Mouse (Mus musculus) forebrain, embryonic 15.5 days (tissue): Measurements from ENCODE around the gene Sec63. TPM values are rescaled to one million over a fixed set of nuclear protein-coding genes. Genes with fewer than 3 reads are reported as not detected.

Experiments
- ATAC-seq: fragments of 200-750 bp; cut with Nextera tagmentation; replicated peaks from 2 replicates; pipeline ENCODE4 v1.8.0; 2017; ENCODE audit warnings: mild to moderate bottlenecking, moderate TSS enrichment, moderate library complexity
- H3K27ac ChIP-seq: fragments of 300-500 bp; sonication (generic); replicated peaks from 2 replicates; pipeline ENCODE4 v1.5.1; 2015; ENCODE audit warnings: mild to moderate bottlenecking, inconsistent platforms
- H3K27me3 ChIP-seq: fragments of 300-500 bp; sonication (generic); 2 replicates; pipeline ENCODE4 v1.6.1; 2015; ENCODE audit warnings: inconsistent platforms
- H3K36me3 ChIP-seq: fragments of 300-500 bp; sonication (generic); 2 replicates; pipeline ENCODE4 v1.6.1; 2015; ENCODE audit warnings: mild to moderate bottlenecking, inconsistent platforms
- H3K4me1 ChIP-seq: fragments of 300-500 bp; sonication (generic); 2 replicates; pipeline ENCODE4 v1.6.1; 2015; ENCODE audit warnings: inconsistent platforms
- H3K4me2 ChIP-seq: fragments of 300-500 bp; sonication (generic); replicated peaks from 2 replicates; pipeline ENCODE4 v1.6.1; 2015; ENCODE audit warnings: mild to moderate bottlenecking, inconsistent platforms
- H3K4me3 ChIP-seq: fragments of 300-500 bp; sonication (generic); 2 replicates; pipeline ENCODE4 v1.5.1; 2015; ENCODE audit warnings: mild to moderate bottlenecking, inconsistent platforms
- H3K9ac ChIP-seq: fragments of 300-500 bp; sonication (generic); replicated peaks from 2 replicates; pipeline ENCODE4 v1.6.1; 2015; ENCODE audit warnings: mild to moderate bottlenecking, inconsistent platforms
- H3K9me3 ChIP-seq: fragments of 300-500 bp; sonication (generic); 2 replicates; pipeline ENCODE4 v1.6.1; 2016; ENCODE audit warnings: inconsistent platforms
- whole genome bisulfite sequencing: fragments of 180-500 bp; shearing (Covaris S2); methylation state at CpG from one replicate; pipeline ENCODE4 v1.1.7; 2015; ENCODE audit warnings: mixed read lengths; 5-methylcytosine and 5-hydroxymethylcytosine counted together
- polyA plus RNA-seq: library from polyadenylated mRNA; unstranded; fragments of >200 nt; fragmentation: Nextera tagmentation; extraction: Ambion mirVana; gene quantifications from 2 replicates; pipeline ENCODE4 v1.2.1, GENCODE M21; 2015

Sec63 gene
- polyA plus RNA-seq, 1 experiment from 2014 or later, result 28.8 TPM

- WGBS, result 13% methylated on average over 4 of the region's 4 CpGs
- Histone ChIP-seq H3K9me3 (no peaks in the 10 kb centered on the region), H3K27ac (peak overlapping the region; percentile 69), H3K36me3 (peaks cover 22% of the 10 kb centered on the region), H3K4me3 (no peak overlapping the region), H3K9ac (no peak overlapping the region), H3K4me1 (peaks cover 18% of the 10 kb centered on the region), H3K4me2 (no peak overlapping the region), H3K27me3 (no peaks in the 10 kb centered on the region)
- peak; percentile 67 for ATAC-seq
Observed at GRCm38 (mm10) chr10:42833871-42834727, 72.8 kb downstream of the Sec63 start.

- Histone ChIP-seq H3K4me2 (no peak overlapping the region), H3K4me3 (no peak overlapping the region), H3K36me3 (peaks cover 5% of the 10 kb centered on the region), H3K9ac (no peak overlapping the region), H3K4me1 (peaks cover 14% of the 10 kb centered on the region), H3K27me3 (no peaks in the 10 kb centered on the region), H3K9me3 (no peaks in the 10 kb centered on the region), H3K27ac (no peak overlapping the region)
- ATAC-seq, result no peak
- WGBS, result 89% methylated on average over 4 of the region's 4 CpGs
Observed at GRCm38 (mm10) chr10:42838106-42838505, 76.8 kb downstream of the Sec63 start.

- 98% methylated on average over 2 of the region's 2 CpGs for WGBS
- Histone ChIP-seq H3K27ac (no peak overlapping the region), H3K4me3 (no peak overlapping the region), H3K27me3 (no peaks in the 10 kb centered on the region), H3K4me2 (no peak overlapping the region), H3K9me3 (no peaks in the 10 kb centered on the region), H3K9ac (no peak overlapping the region), H3K4me1 (peaks cover 9% of the 10 kb centered on the region), H3K36me3 (peaks cover 5% of the 10 kb centered on the region)
- no peak for ATAC-seq
Observed at GRCm38 (mm10) chr10:42838736-42839135, 77.4 kb downstream of the Sec63 start.

- WGBS, result 96% methylated on average over 11 of the region's 11 CpGs
- H3K4me3 ChIP-seq, result no peak overlapping the region
- peaks cover 5% of the 10 kb centered on the region for H3K36me3 ChIP-seq
Observed at GRCm38 (mm10) chr10:42840036-42840435, 78.7 kb downstream of the Sec63 start.

GRCm38 (mm10) chr10:42841531-42842195 lies 80.4 kb downstream of the Sec63 start:
- no peak overlapping the region for H3K9ac ChIP-seq
- no peaks in the 10 kb centered on the region for H3K27me3 ChIP-seq
- no peak for ATAC-seq
- H3K4me3 ChIP-seq, result no peak overlapping the region
- WGBS, result 67% methylated on average over 16 of the region's 16 CpGs
- no peak overlapping the region for H3K4me2 ChIP-seq
- H3K9me3 ChIP-seq, result no peaks in the 10 kb centered on the region
- no peak overlapping the region for H3K27ac ChIP-seq
- H3K36me3 ChIP-seq, result peaks cover 5% of the 10 kb centered on the region
- H3K4me1 ChIP-seq, result no peaks in the 10 kb centered on the region

More at GRCm38 (mm10) chr10:42840036-42840435, 78.7 kb downstream of the Sec63 start:
- ATAC-seq, result no peak
- Histone ChIP-seq H3K9me3 (no peaks in the 10 kb centered on the region), H3K27ac (no peak overlapping the region), H3K9ac (no peak overlapping the region), H3K4me2 (no peak overlapping the region), H3K27me3 (no peaks in the 10 kb centered on the region), H3K4me1 (0 out of 2 replicates have a peak, but pooled peaks cover 5% of the 10 kb centered on the region)

GRCm38 (mm10) chr10:42842358-42842757 lies 81.1 kb downstream of the Sec63 start:
- Histone ChIP-seq H3K27ac (no peak overlapping the region), H3K4me3 (no peak overlapping the region), H3K27me3 (no peaks in the 10 kb centered on the region), H3K9ac (no peak overlapping the region), H3K4me2 (no peak overlapping the region), H3K9me3 (no peaks in the 10 kb centered on the region), H3K36me3 (peaks cover 1% of the 10 kb centered on the region), H3K4me1 (no peaks in the 10 kb centered on the region)
- 16% methylated on average over 9 of the region's 9 CpGs for WGBS
- ATAC-seq, result peak; percentile 62

- Histone ChIP-seq H3K27me3 (no peaks in the 10 kb centered on the region), H3K4me1 (no peaks in the 10 kb centered on the region), H3K4me3 (no peak overlapping the region), H3K4me2 (no peak overlapping the region), H3K27ac (no peak overlapping the region), H3K36me3 (no peaks in the 10 kb centered on the region; the same call in none of the 2 replicates), H3K9ac (no peak overlapping the region), H3K9me3 (no peaks in the 10 kb centered on the region)
- no peak for ATAC-seq
- 80% methylated on average over 1 of the region's 1 CpGs for WGBS
Observed at GRCm38 (mm10) chr10:42843416-42843815, 82.1 kb downstream of the Sec63 start.

GRCm38 (mm10) chr10:42845480-42845879 lies 84.2 kb downstream of the Sec63 start:
- no peaks in the 10 kb centered on the region for H3K27me3 ChIP-seq
- WGBS, result 53% methylated on average over 1 of the region's 1 CpGs
- no peaks in the 10 kb centered on the region for H3K36me3 ChIP-seq
- no peak overlapping the region for H3K4me3 ChIP-seq
- H3K27ac ChIP-seq, result no peak overlapping the region
- no peaks in the 10 kb centered on the region for H3K9me3 ChIP-seq
- ATAC-seq, result no peak
- H3K4me1 ChIP-seq, result no peaks in the 10 kb centered on the region
- H3K4me2 ChIP-seq, result no peak overlapping the region
- no peak overlapping the region for H3K9ac ChIP-seq

GRCm38 (mm10) chr10:42848179-42849080 lies 87.1 kb downstream of the Sec63 start:
- no peak overlapping the region for H3K9ac ChIP-seq
- WGBS, result 94% methylated on average over 13 of the region's 13 CpGs
- H3K4me2 ChIP-seq, result no peak overlapping the region
- H3K4me1 ChIP-seq, result no peaks in the 10 kb centered on the region
- H3K27ac ChIP-seq, result no peak overlapping the region
- ATAC-seq, result no peak
- no peaks in the 10 kb centered on the region for H3K27me3 ChIP-seq
- H3K9me3 ChIP-seq, result no peaks in the 10 kb centered on the region
- no peaks in the 10 kb centered on the region for H3K36me3 ChIP-seq
- no peak overlapping the region for H3K4me3 ChIP-seq

- 93% methylated on average over 7 of the region's 7 CpGs for WGBS
- Histone ChIP-seq H3K9me3 (no peaks in the 10 kb centered on the region), H3K4me2 (no peak overlapping the region), H3K36me3 (no peaks in the 10 kb centered on the region), H3K27ac (no peak overlapping the region), H3K27me3 (no peaks in the 10 kb centered on the region), H3K4me1 (no peaks in the 10 kb centered on the region), H3K9ac (no peak overlapping the region), H3K4me3 (no peak overlapping the region)
- no peak for ATAC-seq
Observed at GRCm38 (mm10) chr10:42849081-42849400, 87.7 kb downstream of the Sec63 start.

- Histone ChIP-seq H3K4me3 (no peak overlapping the region), H3K27ac (no peak overlapping the region), H3K9me3 (no peaks in the 10 kb centered on the region), H3K4me1 (peaks cover 14% of the 10 kb centered on the region), H3K4me2 (no peak overlapping the region), H3K9ac (no peak overlapping the region), H3K36me3 (no peaks in the 10 kb centered on the region), H3K27me3 (no peaks in the 10 kb centered on the region)
- ATAC-seq, result no peak
- WGBS, result 39% methylated on average over 4 of the region's 4 CpGs
Observed at GRCm38 (mm10) chr10:42854838-42855237, 93.5 kb downstream of the Sec63 start.

- Histone ChIP-seq H3K4me2 (no peak overlapping the region), H3K4me1 (peaks cover 18% of the 10 kb centered on the region), H3K27me3 (no peaks in the 10 kb centered on the region), H3K36me3 (no peaks in the 10 kb centered on the region), H3K27ac (no peak overlapping the region), H3K9ac (no peak overlapping the region), H3K9me3 (no peaks in the 10 kb centered on the region), H3K4me3 (no peak overlapping the region)
- ATAC-seq, result no peak
- WGBS, result 21% methylated on average over 5 of the region's 5 CpGs
Observed at GRCm38 (mm10) chr10:42855250-42855649, 94.0 kb downstream of the Sec63 start.
